Mouse (Mus musculus): Measurements from ENCODE around the gene Ywhah.
"Not testable (repeated sequence)": the region's sequence is repeated elsewhere in the genome, so short reads cannot be mapped to it uniquely, and the experiment has no call there.

Gene Ywhah

GRCm38 (mm10) chr5:33011132-33012106, 7.2 kb upstream of the Ywhah start:
- DNase-seq, result peak; percentile 61

- no peak for DNase-seq
These were observed 4.5 kb upstream of the Ywhah start for GRCm38 (mm10) chr5:33014096-33014495.

- no peak for DNase-seq
These were observed 3.0 kb upstream of the Ywhah start for GRCm38 (mm10) chr5:33015579-33015978.

- no peak for DNase-seq
These were observed 441 bp upstream of the Ywhah start for GRCm38 (mm10) chr5:33018189-33018560.

- no peak for DNase-seq
These were observed 808 bp downstream of the Ywhah start for GRCm38 (mm10) chr5:33019426-33019821.

GRCm38 (mm10) chr5:33021622-33022021, 3.0 kb downstream of the Ywhah start:
- DNase-seq, result no peak

GRCm38 (mm10) chr5:33023337-33023736, 4.7 kb downstream of the Ywhah start:
- no peak for DNase-seq

- DNase-seq, result no peak
These were observed 5.9 kb downstream of the Ywhah start for GRCm38 (mm10) chr5:33024474-33024873.

- no peak for DNase-seq
These were observed 10.0 kb downstream of the Ywhah start for GRCm38 (mm10) chr5:33028656-33029055.

GRCm38 (mm10) chr5:33030425-33031175, 12.0 kb downstream of the Ywhah start:
- no peak for DNase-seq

- DNase-seq, result no peak
These were observed 13.6 kb downstream of the Ywhah start for GRCm38 (mm10) chr5:33032036-33032773.

- peak; percentile 76 for DNase-seq
These were observed 14.5 kb downstream of the Ywhah start for GRCm38 (mm10) chr5:33033121-33033520.

- DNase-seq, result not testable (repeated sequence)
These were observed 15.0 kb downstream of the Ywhah start for GRCm38 (mm10) chr5:33033633-33034032.

GRCm38 (mm10) chr5:33034100-33034499, 15.5 kb downstream of the Ywhah start:
- no peak for DNase-seq

- no peak for DNase-seq
These were observed 16.3 kb downstream of the Ywhah start for GRCm38 (mm10) chr5:33034916-33035315.

- DNase-seq, result no peak
These were observed 20.3 kb downstream of the Ywhah start for GRCm38 (mm10) chr5:33038656-33039509.

GRCm38 (mm10) chr5:33039510-33039911, 20.9 kb downstream of the Ywhah start:
- DNase-seq, result peak; percentile 50

- not testable (repeated sequence) for DNase-seq
These were observed 22.1 kb downstream of the Ywhah start for GRCm38 (mm10) chr5:33040735-33041134.

GRCm38 (mm10) chr5:33043397-33043796, 24.8 kb downstream of the Ywhah start:
- DNase-seq, result no peak

- no peak for DNase-seq
These were observed 26.2 kb downstream of the Ywhah start for GRCm38 (mm10) chr5:33044636-33045315.

- DNase-seq, result no peak
These were observed 26.7 kb downstream of the Ywhah start for GRCm38 (mm10) chr5:33045316-33045705.
